ENCODE assay signal across 27 mouse cellular contexts in genomic region chr5:99350030-99350429, GRCm38 (mm10).
DNase-seq lines count a peak whose midpoint lies in the region; ATAC-seq and TF ChIP-seq lines count a peak whose summit lies in the region.
"Had no signal": no experiment of that assay in that cellular context is flagged by ENCODE, and none has a peak within 500 bp of the region (broad histone marks: within the 10 kb centered on the region; RNA-seq: fewer than 3 reads in every experiment).

No protein-coding gene starts in this region.

- H3K36me3 ChIP-seq in liver, adult 2 months (ENCODE audit: control insufficient read depth, insufficient read depth, low read length), result no peaks in the 10 kb centered on the region
- no peaks in the 10 kb centered on the region for H3K36me3 ChIP-seq in liver, embryonic 11.5 days (ENCODE audit: control insufficient read depth, insufficient read depth, low read length)
- no peaks in the 10 kb centered on the region for H3K36me3 ChIP-seq in stomach, postnatal 0 days (ENCODE audit: control insufficient read depth, insufficient read depth, low read length)
- H3K36me3 ChIP-seq: embryonic facial prominence, embryonic 12.5 days; forebrain, embryonic 12.5 days; forebrain, embryonic 15.5 days; G1E; heart, embryonic 12.5 days; heart, embryonic 15.5 days; hindbrain, embryonic 10.5 days; hindbrain, embryonic 13.5 days had no signal

- no peak overlapping the region for H3K9ac ChIP-seq in liver, adult 2 months (ENCODE audit: low read depth, low read length)
- H3K9ac ChIP-seq in liver, embryonic 11.5 days (ENCODE audit: low read depth, low read length), result no peak overlapping the region
- H3K9ac ChIP-seq in stomach, postnatal 0 days (ENCODE audit: low read length), result no peak overlapping the region
- H3K9ac ChIP-seq: embryonic facial prominence, embryonic 12.5 days; forebrain, embryonic 12.5 days; forebrain, embryonic 15.5 days; heart, embryonic 12.5 days; heart, embryonic 15.5 days; hindbrain, embryonic 13.5 days had no signal

- 27% methylated on average over 4 of the region's 4 CpGs for WGBS in liver, adult 2 months
- WGBS in liver, embryonic 11.5 days, result 83% methylated on average over 4 of the region's 4 CpGs
- 57% methylated on average over 4 of the region's 4 CpGs for WGBS in stomach, postnatal 0 days

- no peak overlapping the region for H3K27ac ChIP-seq in liver, adult 2 months (replicated peaks; ENCODE audit: insufficient read depth, low read depth, low read length)
- no peak overlapping the region for H3K27ac ChIP-seq in liver, embryonic 11.5 days (ENCODE audit: low read depth, low read length)
- no peak overlapping the region for H3K27ac ChIP-seq in stomach, postnatal 0 days (replicated peaks)
- H3K27ac ChIP-seq: embryonic facial prominence, embryonic 12.5 days; forebrain, embryonic 12.5 days; forebrain, embryonic 15.5 days; heart, embryonic 15.5 days; hindbrain, embryonic 10.5 days; hindbrain, embryonic 13.5 days had no signal

- no peak overlapping the region for H3K4me3 ChIP-seq in liver, adult 2 months (ENCODE audit: insufficient read depth, low read depth, low read length)
- H3K4me3 ChIP-seq in liver, embryonic 11.5 days (ENCODE audit: low read depth, low read length), result no peak overlapping the region
- no peak overlapping the region for H3K4me3 ChIP-seq in stomach, postnatal 0 days (ENCODE audit: low read depth, low read length)
- H3K4me3 ChIP-seq: embryonic facial prominence, embryonic 12.5 days; erythroblast, embryonic 14.5 days; forebrain, embryonic 12.5 days; forebrain, embryonic 15.5 days; heart, embryonic 12.5 days; heart, embryonic 15.5 days; hindbrain, embryonic 10.5 days; hindbrain, embryonic 13.5 days had no signal

- H3K27me3 ChIP-seq in liver, adult 2 months (ENCODE audit: control insufficient read depth, insufficient read depth, low read length), result no peaks in the 10 kb centered on the region
- H3K27me3 ChIP-seq in liver, embryonic 11.5 days (replicated peaks; ENCODE audit: control insufficient read depth, insufficient read depth, low read length), result no peaks in the 10 kb centered on the region
- no peaks in the 10 kb centered on the region for H3K27me3 ChIP-seq in stomach, postnatal 0 days (ENCODE audit: control insufficient read depth, insufficient read depth, low read length)
- H3K27me3 ChIP-seq: CH12.LX; embryonic facial prominence, embryonic 12.5 days; forebrain, embryonic 12.5 days; forebrain, embryonic 15.5 days; heart, embryonic 12.5 days; heart, embryonic 15.5 days; hindbrain, embryonic 13.5 days had no signal

- peaks cover 6% of the 10 kb centered on the region; the same call in 1 of the 2 replicates for H3K4me1 ChIP-seq in liver, adult 2 months (ENCODE audit: control insufficient read depth, insufficient read depth, low read length)
- H3K4me1 ChIP-seq in liver, embryonic 11.5 days (replicated peaks; ENCODE audit: control insufficient read depth, insufficient read depth, low read length), result peaks cover 3% of the 10 kb centered on the region; the same call in 1 of the 2 replicates
- H3K4me1 ChIP-seq in stomach, postnatal 0 days (replicated peaks; ENCODE audit: control insufficient read depth, insufficient read depth), result no peaks in the 10 kb centered on the region
- H3K4me1 ChIP-seq: forebrain, embryonic 12.5 days; hindbrain, embryonic 10.5 days; hindbrain, embryonic 13.5 days had no signal

- no peak for TF ChIP-seq POLR2A in liver, adult 2 months (IDR thresholded peaks at IDR 0.05; ENCODE audit: extremely low read depth, insufficient read depth, low read length)

- TF ChIP-seq EP300 in stomach, postnatal 0 days (optimal IDR thresholded peaks at IDR 0.05), result peak; percentile 45

- no peaks in the 10 kb centered on the region for H3K79me2 ChIP-seq in liver, adult 2 months (ENCODE audit: control insufficient read depth, insufficient read depth, low read length)

- no peak for ATAC-seq in liver, embryonic 11.5 days (replicated peaks; ENCODE audit: low FRiP score)
- ATAC-seq in stomach, postnatal 0 days (ENCODE audit: low FRiP score, low TSS enrichment), result peak; percentile 65
- ATAC-seq: forebrain, embryonic 15.5 days; hindbrain, embryonic 16.5 days; Patski had no signal

- no peaks in the 10 kb centered on the region for H3K9me3 ChIP-seq in liver, embryonic 11.5 days (ENCODE audit: control insufficient read depth, low read length)
- no peaks in the 10 kb centered on the region for H3K9me3 ChIP-seq in stomach, postnatal 0 days (ENCODE audit: control insufficient read depth, low read length)
- H3K9me3 ChIP-seq: embryonic facial prominence, embryonic 12.5 days; forebrain, embryonic 12.5 days; forebrain, embryonic 15.5 days; heart, embryonic 12.5 days; heart, embryonic 15.5 days; hindbrain, embryonic 10.5 days; hindbrain, embryonic 13.5 days had no signal

- no peak overlapping the region for H3K4me2 ChIP-seq in liver, embryonic 11.5 days
- H3K4me2 ChIP-seq in stomach, postnatal 0 days (replicated peaks; ENCODE audit: low read depth), result no peak overlapping the region
- H3K4me2 ChIP-seq: embryonic facial prominence, embryonic 12.5 days; forebrain, embryonic 12.5 days; forebrain, embryonic 15.5 days; heart, embryonic 12.5 days; heart, embryonic 15.5 days; hindbrain, embryonic 13.5 days had no signal

- no peak for TF ChIP-seq CTCF in liver, adult 2 months (IDR thresholded peaks at IDR 0.05; ENCODE audit: low read depth, low read length)
- no peak for TF ChIP-seq CTCF in stomach, postnatal 0 days (IDR thresholded peaks at IDR 0.05; ENCODE audit: low read depth)

- peak; percentile 44 for DNase-seq in liver, adult 2 months (ENCODE audit: extremely low read depth, low read depth, low spot score)
- DNase-seq in liver, embryonic 11.5 days (ENCODE audit: low spot score), result no peak
- peak; percentile 12 for DNase-seq in urinary bladder, postnatal 14 days (ENCODE audit: low spot score)
- no peak for DNase-seq in urinary bladder, postnatal 4 days (ENCODE audit: low spot score in 2 of 2)
- peak; percentile 37 for DNase-seq in stomach, postnatal 0 days (ENCODE audit: low spot score)
- DNase-seq in layer of hippocampus, adult 18-20 months (ENCODE audit: low spot score in 2 of 2), result no peak
- DNase-seq: adrenal gland, adult 2 months; B cell, adult 2 months; cerebellum, adult 18-20 months; cerebellum, adult 9-10 months; cerebellum, postnatal 14 days; gastrocnemius, postnatal 25 days; heart, adult 18-20 months; heart, postnatal 10 days; heart, postnatal 36 days had no signal

Comparison
In these comparisons a context has a peak if more than half of its experiments do, and no peak if none do; other contexts are left out.
1. DNase-seq: peak in liver, adult 2 months (single experiment), urinary bladder, postnatal 14 days (single experiment) and stomach, postnatal 0 days (single experiment); none in liver, embryonic 11.5 days (single experiment), urinary bladder, postnatal 4 days (0 of 2) and layer of hippocampus, adult 18-20 months (0 of 2).